Mouse (Mus musculus) left cerebral cortex, postnatal 14 days (tissue): ENCODE measurements around the gene Mpped2. TPM values are rescaled to one million over a fixed set of nuclear protein-coding genes. Genes with fewer than 3 reads are reported as not detected.
A peak's percentile ranks its signal among the peaks of the same experiment; 100 is the strongest.

Source experiments
- DNase-seq, 2 experiments: peaks; one replicate each; pipeline ENCODE4 v3.0.0; 2021 to 2022; ENCODE audit warnings: low spot score in 2 of 2, mixed read lengths in 1 of 2
- intact Hi-C: fragments of 180-260 bp; cut with DNase I; formaldehyde crosslinking; loops from one replicate; pipeline ENCODE4 v1.15.1; 2025
- total RNA-seq, 2 experiments: library from RNA; stranded (reverse); gene quantifications; 2 replicates each; pipeline ENCODE4 v1.2.3; 2021

Mpped2 gene
- total RNA-seq, 2 experiments from 2014 or later: 44.3 to 44.5 TPM

GRCm38 (mm10) chr2:106735211-106735610, 42.1 kb downstream of the Mpped2 start:
- intact Hi-C loops: no loop called here
- no peak for DNase-seq

DNA sequence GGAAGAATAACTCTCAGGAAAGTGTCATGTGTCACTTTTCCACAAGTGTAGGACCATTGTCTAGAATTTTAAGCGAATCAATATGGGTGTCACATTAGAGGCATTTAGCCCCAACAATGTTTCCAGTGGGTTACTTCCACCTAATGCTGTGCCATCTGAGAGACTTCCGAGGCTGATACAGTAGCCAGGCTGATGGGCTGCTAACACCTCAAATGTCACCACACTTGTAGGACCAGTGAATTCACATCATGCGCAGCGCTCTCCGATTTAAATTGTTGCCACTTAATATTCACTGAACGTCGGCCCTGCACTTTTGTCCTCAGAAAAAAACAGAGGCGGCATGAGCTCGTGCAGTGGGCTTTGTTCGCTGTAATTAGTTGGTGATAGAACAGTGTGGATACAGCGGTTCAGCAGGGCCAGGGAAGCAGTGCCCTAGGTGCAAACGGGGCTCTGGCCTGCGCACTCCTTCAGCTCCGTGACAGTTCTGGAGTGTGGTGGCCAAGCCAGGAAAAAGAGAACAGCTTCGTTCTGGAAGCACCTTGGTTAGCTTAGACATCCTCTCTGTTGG, 42.8 kb downstream of the Mpped2 start:
- intact Hi-C loops: no loop called here
- no peak for DNase-seq

- DNase-seq: no peak
- intact Hi-C loops: no loop called here
Observed at GRCm38 (mm10) chr2:106738951-106739350, 45.9 kb downstream of the Mpped2 start.

DNA sequence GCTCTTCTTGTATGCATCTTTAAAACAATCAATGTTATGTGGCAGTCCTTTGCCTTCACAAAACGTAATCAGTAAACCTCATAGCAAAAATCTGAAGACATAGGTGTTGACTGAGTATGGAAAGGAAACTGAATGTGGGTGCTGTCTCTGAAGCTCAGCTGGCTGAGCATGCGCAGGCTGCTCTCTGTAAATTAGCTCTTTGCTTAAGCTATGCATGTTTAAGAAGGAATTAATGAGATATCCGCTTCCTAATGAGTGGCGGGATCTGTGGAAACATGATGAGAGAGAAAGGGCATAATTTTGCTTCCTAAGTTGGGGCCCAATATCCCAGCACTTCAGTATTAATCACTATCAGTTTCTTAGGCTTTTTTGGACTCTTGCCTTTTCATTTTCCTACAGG, 51.0 kb downstream of the Mpped2 start:
- intact Hi-C loops: no loop called here
- no peak for DNase-seq

DNA sequence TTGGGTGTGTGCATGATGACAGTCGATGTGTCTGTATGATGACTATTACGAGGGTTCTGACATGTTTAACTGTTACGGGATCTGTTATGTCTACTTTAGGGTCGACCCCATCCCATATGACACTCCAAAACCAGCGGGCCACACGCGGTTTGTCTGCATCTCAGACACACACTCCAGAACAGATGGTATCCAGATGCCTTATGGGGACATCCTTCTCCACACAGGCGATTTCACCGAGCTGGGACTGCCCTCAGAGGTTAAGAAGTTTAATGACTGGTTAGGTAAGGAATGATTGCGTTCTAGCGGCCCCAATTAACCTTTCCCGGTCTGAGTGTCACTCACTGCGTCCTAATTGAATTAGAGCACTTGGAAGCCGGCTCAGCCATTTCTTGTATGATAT, 51.5 kb downstream of the Mpped2 start:
- intact Hi-C loops: no loop called here
- no peak for DNase-seq

DNA sequence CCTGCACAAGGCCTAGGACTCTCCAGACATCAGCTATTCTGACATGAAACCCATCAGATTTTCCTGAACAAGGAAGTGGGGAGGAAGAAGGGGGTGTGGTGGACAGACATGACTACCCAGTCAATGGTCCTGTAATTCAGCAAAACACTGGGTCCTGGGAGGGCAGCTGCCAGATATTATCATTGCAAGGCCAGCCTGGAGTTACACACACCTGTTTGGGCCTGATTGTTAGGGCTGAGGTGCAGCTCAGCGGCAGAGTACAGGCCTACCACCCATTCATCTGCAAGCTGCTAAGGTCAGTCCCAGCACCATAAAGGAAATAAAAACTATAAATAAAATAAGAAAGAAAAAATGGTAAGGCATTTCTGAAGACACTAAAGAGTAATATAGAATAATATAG, 52.3 kb downstream of the Mpped2 start:
- DNase-seq: no peak
- intact Hi-C loops: no loop called here

DNA sequence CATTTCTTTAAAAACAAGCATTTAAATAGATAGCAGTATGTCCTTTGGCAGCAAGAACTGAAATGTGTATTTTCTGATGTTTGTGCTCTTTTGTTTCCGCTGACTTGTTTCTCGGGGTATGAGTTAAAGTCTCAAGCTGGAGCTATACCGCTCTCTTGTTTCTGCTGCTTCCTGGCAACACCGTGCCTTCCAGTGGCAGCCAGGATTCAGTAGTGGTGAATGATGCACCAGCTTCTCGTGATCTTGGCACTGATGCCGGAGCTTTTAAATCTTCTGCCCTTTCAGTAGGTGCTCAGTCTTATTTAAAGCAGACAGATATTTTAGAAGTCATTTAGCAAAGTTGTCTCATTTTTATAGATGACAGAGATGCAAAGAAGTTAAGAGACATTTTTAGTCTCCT, 53.1 kb downstream of the Mpped2 start:
- intact Hi-C loops: no loop called here
- DNase-seq: peak; percentile 45 to 50

DNA sequence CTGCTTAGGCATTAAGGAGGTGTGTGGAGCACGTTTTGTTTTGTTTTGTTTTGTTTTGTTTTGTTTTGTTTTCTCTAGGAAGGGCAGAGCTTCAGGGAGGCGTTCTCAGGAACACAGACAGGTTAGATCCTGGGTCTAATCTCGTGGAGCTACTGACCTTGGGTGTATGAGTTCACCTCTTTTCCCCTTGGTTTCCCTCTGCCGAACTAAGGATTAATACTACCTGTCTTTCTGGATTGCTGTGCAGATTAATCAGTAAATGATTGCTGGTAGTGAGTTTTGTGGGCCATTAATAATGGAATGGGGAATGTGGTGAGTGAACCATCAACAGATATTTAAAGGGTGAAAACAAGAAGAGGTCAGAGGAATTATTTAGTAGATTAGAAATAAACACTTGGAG, 53.8 kb downstream of the Mpped2 start:
- intact Hi-C loops: no loop called here

GRCm38 (mm10) chr2:106747342-106747741, 54.3 kb downstream of the Mpped2 start:
- DNase-seq: peak; percentile 35 to 72
- intact Hi-C loops: no loop called here

More for the DNA sequence above, 53.8 kb downstream of the Mpped2 start:
- no peak for DNase-seq

DNA sequence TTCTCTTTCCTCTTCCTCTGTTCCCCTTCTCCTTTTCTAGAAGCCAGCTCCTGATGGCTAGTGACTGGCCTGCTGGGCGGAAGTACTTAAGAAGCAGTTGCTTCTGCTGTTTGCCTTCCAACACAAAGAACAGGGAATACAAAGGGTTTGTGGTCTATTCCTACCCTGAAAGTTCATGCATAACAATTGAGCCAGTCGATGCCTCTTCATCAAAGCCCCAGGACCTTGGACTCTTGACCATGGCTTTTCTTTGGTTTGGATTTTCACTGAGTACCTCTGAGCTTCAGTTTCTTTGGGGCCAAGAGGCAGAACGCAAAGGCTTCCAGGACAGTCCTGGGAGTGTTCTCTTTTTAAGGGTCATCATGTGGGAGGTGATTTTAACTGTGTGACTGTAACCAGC, 57.8 kb downstream of the Mpped2 start:
- intact Hi-C loops: no loop called here
- DNase-seq: no peak

- no peak for DNase-seq
- intact Hi-C loops: no loop called here
Observed at GRCm38 (mm10) chr2:106753703-106754102, 60.6 kb downstream of the Mpped2 start.

DNA sequence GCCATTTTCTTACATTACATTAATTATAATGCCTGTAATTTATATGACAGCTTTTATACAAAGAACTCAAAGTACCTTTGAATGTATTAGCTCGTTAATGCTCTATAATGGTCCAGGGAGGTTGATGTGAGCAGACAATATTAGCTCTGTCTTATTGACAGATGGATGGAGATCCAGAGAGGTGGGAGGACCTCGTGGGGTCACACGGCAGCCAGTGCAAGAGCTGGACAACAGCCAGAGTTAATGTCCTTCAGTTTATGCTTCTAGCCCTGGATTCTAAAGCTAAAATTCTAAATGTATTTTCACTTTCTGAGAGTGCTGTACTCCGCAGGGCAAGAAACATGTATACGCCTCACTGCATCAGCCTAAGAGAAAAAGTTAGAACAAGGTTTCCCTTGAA, 61.6 kb downstream of the Mpped2 start:
- intact Hi-C loops: no loop called here

DNA sequence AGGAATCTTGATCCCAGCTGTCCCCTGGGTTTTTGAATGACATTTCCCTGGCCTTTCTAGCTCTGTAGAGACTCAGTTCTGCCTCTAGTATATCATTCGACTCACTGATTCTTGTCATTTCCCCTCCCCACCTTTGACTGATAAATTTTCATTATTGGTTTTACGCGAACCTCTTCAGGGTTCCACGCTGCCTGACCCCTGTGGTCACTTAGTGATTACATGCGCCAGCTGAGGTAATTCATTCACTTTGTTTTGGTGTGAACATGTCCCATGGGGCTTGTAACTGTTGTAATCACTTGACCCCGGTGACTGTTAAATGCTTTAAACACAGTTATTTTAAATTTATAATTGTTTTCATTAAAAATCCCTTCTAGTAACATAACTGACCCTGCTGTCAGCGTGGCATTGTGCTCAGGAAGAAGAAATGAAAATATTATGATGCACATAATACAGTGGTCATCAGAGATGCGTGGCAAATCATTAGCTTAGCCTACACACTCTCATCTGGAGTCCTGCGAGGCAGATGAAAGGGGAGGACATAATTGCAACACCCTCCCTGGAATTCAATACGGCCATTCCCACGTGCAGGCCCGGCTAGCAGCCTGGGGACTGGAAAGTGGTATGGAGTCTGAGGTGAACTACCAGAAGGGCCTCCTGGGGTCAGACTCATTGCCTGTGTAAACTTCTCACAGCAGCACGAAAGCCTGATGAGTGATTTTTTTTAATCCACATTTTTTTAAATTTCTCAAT, 63.5 kb downstream of the Mpped2 start:
- intact Hi-C loops: no loop called here
- no peak for DNase-seq

More for the DNA sequence above, 61.6 kb downstream of the Mpped2 start:
- no peak for DNase-seq

DNA sequence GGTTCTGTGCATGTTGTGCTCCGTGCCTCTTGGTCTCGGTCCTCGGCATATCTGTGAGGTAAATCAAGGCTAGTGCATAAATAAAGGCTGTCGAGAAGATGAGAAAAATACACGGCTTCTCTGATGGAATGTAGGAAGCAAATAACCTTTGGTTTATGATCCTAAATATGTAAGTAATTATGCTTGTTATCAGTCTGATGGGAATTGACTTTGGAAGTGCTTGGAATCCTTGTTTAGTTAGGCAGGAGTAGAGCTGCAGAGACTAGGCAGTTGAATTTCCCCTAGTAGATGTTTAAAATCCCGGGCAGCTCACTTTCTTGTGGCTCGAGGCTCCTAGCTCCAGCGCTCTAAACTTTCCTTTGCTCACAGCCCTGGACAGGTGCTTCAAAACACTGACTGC, 69.9 kb downstream of the Mpped2 start:
- intact Hi-C loops: no loop called here
- no peak for DNase-seq

DNA sequence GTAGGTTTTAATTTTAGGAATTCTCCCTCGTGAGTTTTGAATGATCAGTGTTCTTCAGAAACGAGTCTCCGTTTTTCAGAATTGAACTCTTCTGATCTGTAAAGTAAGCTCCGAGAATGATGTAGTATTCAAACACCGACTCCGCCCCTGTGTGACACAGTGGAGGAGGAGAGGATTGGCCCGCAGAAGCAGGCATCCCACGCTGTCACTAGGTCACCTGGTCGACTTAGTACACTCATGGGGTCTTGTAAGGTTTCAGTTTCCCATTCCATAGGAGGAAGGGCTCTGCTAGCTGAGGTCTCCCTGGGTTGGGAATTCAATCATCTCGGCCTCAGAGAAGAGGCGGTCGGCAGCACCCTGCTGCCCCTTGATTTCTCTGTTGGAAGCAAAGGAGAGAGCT, 76.2 kb downstream of the Mpped2 start:
- no peak for DNase-seq
- intact Hi-C loops: no loop called here

DNA sequence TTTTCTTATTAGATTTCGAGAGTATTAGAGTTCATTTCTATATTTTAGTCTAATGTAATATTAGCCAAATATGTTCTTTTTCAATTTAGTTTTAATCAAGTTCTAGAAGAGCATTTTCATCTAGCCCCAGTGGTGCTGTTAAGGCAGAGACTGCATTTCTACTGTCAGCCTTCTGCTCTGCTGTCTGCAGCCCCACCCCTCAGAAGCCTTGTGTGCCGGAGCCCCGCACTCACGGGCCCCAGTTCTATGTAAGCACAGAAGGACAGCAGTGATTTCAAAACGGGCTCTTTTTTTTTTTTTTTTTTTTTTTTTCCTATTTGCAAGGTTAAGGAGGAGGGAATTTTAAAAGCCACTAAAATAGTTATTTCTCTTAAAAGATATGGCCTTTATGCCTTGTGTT, 79.6 kb downstream of the Mpped2 start:
- no peak for DNase-seq
- intact Hi-C loops: no loop called here

DNA sequence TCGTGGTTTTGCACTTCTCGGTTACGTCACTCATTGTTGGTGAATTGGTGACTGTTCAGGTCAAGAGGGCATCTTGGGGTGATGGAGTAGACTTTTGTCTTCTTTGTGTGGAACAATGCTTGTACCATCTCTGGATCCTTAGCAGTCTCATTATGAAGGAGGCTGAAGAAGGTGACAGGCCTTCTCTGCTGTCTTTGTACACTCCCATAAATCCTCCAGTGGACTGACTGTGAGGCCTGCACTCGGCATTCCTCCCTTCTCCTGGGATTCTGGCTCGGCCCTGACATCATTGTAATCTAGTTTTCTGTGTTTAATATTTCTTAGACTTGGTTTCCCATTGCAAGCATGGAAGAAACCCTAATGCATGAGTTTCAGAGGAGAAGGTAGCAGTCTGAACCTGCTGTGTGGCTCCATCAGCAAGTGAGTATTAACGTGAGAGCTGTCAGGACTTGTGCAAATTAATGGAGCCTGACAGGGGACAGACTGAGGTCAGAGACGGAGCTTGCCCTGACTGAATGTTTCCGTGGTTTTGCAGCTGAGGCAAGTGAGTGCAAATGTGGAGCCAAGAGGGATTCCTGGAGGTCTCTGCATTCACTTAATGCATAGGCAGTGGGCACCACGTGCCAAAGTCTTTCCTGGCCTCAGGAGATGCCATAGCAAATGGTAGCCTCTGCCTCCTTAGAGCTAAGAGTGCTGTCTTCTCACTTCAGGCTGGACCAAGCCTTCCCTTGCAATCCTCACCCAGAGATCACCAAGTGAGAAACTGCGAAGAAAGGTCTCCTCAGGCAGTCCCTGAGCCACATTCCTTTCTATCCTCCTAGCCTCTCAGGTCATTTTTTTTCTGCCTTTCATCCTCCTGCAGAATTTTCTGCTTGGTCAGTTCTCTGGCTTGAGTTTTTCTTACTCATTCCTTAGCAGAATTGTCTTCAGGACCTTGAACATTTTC, 81.5 kb downstream of the Mpped2 start:
- intact Hi-C loops: no loop called here
- DNase-seq: no peak

DNA sequence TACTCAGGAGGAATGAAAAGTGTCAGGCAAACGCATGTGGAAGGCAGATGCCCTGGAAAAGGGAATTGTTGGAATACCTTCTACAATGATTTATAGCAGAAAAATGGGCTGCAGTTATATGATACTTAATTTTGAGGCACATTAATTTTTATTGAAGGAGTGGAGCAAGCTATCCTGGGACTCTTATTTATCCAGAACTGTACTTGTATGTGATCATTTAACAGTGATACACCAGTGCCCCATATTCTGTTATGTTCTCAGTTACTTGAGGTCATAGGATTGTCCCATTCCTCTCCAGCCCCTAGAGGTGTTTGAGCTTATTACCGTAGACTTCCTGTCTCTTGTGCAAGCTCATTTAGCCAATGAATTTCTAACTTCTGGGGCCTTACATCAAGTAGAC, 82.9 kb downstream of the Mpped2 start:
- intact Hi-C loops: no loop called here
- no peak for DNase-seq

DNA sequence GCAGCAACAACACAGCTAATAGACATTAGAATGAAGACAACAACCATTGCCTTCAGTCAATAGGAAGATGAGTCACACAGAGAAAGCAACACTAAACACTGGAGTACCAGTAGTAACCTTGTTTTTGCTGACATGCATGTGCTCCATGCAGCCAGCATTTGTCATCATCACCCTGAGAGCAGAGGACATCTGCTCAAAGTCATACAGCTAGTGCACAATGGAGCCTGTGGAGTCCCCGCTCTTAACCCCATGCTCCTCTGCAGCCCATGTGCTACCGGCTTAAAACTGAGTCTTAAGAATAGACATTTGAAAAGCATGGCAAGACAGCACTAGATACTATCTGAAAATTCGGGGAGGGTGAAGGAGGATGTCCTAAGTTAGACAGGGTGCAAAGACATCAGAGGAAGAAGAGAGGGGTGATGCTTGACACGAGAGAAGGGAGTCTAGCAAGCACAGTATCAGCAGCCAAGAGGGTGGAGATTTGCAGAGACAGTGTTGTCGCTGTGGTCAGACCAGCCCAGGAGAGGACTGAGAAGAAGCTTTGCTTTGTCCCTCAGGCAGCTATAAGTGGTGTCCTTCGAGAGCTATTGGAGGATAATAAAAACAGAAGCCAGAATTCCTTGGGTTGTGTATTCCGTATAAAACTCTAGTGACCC, 85.9 kb downstream of the Mpped2 start:
- intact Hi-C loops: no loop called here

More for the DNA sequence above, 85.9 kb downstream of the Mpped2 start:
- DNase-seq: no peak
